Mouse (Mus musculus) limb, embryonic 14.5 days (tissue): ENCODE results near the gene Pbp2. TPM values are rescaled to one million over a fixed set of nuclear protein-coding genes. Genes with fewer than 3 reads are reported as not detected.

Experiments
- ATAC-seq: fragments of 200-750 bp; cut with Nextera tagmentation; 2 replicates; pipeline ENCODE4 v1.8.0; 2017; ENCODE audit warnings: low read depth, moderate number of reproducible peaks, moderate TSS enrichment; ENCODE audit not compliant: low FRiP score
- DNase-seq: peaks from one replicate; pipeline ENCODE4 v3.0.0-alpha.2; 2015; ENCODE audit warnings: low spot score
- H3K27ac ChIP-seq: fragments of 300-500 bp; sonication (generic); replicated peaks from 2 replicates; pipeline ENCODE4 v1.5.1; 2014; ENCODE audit warnings: low read depth, mild to moderate bottlenecking, low read length, moderate library complexity, mixed read lengths
- H3K27me3 ChIP-seq: fragments of 300-500 bp; sonication (generic); 2 replicates; pipeline ENCODE4 v1.6.1; 2014; ENCODE audit warnings: low read length, mixed read lengths; ENCODE audit not compliant: control insufficient read depth, insufficient read depth
- H3K36me3 ChIP-seq: fragments of 300-500 bp; sonication (generic); 2 replicates; pipeline ENCODE4 v1.6.1; 2014; ENCODE audit warnings: mild to moderate bottlenecking, low read length, moderate library complexity, mixed read lengths; ENCODE audit not compliant: control insufficient read depth, insufficient read depth
- H3K4me1 ChIP-seq: fragments of 300-500 bp; sonication (generic); 2 replicates; pipeline ENCODE4 v1.6.1; 2014; ENCODE audit warnings: antibody characterized with exemption, low read length, mixed read lengths; ENCODE audit not compliant: control insufficient read depth, insufficient read depth
- H3K4me2 ChIP-seq: fragments of 300-500 bp; sonication (generic); replicated peaks from 2 replicates; pipeline ENCODE4 v1.6.1; 2014; ENCODE audit warnings: low read depth, mild to moderate bottlenecking, low read length, moderate library complexity; ENCODE audit not compliant: severe bottlenecking
- H3K4me3 ChIP-seq: fragments of 300-500 bp; sonication (generic); replicated peaks from 2 replicates; pipeline ENCODE4 v1.5.1; 2014; ENCODE audit warnings: low read length
- H3K9ac ChIP-seq: fragments of 300-500 bp; sonication (generic); 2 replicates; pipeline ENCODE4 v1.6.1; 2014; ENCODE audit warnings: mild to moderate bottlenecking, low read depth, low read length, moderate library complexity; ENCODE audit not compliant: severe bottlenecking
- H3K9me3 ChIP-seq: fragments of 300-500 bp; sonication (generic); 2 replicates; pipeline ENCODE4 v1.6.1; 2016; ENCODE audit warnings: low read length; ENCODE audit not compliant: control insufficient read depth
- POLR2A ChIP-seq: fragments of 200-500 bp; IDR thresholded peaks from 2 replicates; pipeline ENCODE4 v1.8.0; 2012; ENCODE audit warnings: inconsistent platforms, mild to moderate bottlenecking, moderate library complexity, borderline replicate concordance; ENCODE audit not compliant: insufficient read depth, insufficient read length; ENCODE audit errors: extremely low read depth
- WGBS: fragments of 180-500 bp; shearing (Covaris S2); extraction: QIAGEN DNeasy Blood & Tissue Kit; methylation state at CpG from one replicate; pipeline ENCODE4 v1.1.7; 2014; 5-methylcytosine and 5-hydroxymethylcytosine counted together
- polyA plus RNA-seq, 2 experiments: library from polyadenylated mRNA; depleted of rRNA in 1 of 2; stranded (reverse) in 1 of 2; unstranded in 1 of 2; fragments of >200 nt; fragmentation: Nextera tagmentation in 1 of 2; extraction: Ambion mirVana in 1 of 2; gene quantifications; 2 replicates each; pipeline versions ENCODE4 v1.2.1 to v1.2.3; 2012 to 2014

The Pbp2 gene
- polyA plus RNA-seq, 2 experiments: 0.29 to 0.34 TPM

- TF ChIP-seq POLR2A: no peak
- no peak overlapping the region for H3K4me2 ChIP-seq
- H3K9me3 ChIP-seq: no peaks in the 10 kb centered on the region
- DNase-seq: no peak
- ATAC-seq: no peak
- no peaks in the 10 kb centered on the region for H3K36me3 ChIP-seq
- no peak overlapping the region for H3K9ac ChIP-seq
- no peak overlapping the region for H3K27ac ChIP-seq
- no peaks in the 10 kb centered on the region for H3K27me3 ChIP-seq
- H3K4me3 ChIP-seq: no peak overlapping the region
- H3K4me1 ChIP-seq: no peaks in the 10 kb centered on the region
Observed at GRCm38 (mm10) chr6:135268392-135268791, 41.8 kb downstream of the Pbp2 start.

DNA sequence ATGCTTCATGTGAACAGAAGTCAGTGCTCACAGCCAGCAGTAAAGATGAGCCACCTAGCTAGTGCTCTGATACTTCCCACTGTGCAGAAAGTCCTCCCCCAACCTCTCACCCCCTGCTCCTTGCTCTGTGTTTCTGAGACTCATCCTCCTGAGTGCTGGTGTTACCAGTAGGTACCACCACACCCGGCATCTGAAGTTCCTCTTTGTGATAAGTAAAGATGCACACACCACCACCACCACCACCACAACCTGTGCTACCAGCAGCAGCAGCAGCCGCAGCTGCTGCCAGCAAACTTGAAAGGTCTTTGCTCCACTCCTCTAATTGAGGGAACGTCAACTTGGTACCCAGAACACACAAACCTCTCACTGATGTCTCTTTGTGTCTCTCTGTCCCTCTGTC is 43.0 kb downstream of the Pbp2 start:
- H3K27me3 ChIP-seq: no peaks in the 10 kb centered on the region
- DNase-seq (no peak), ATAC-seq (no peak)
- no peak for TF ChIP-seq POLR2A
- H3K9me3 ChIP-seq: no peaks in the 10 kb centered on the region
- H3K36me3 ChIP-seq: no peaks in the 10 kb centered on the region
- no peak overlapping the region for H3K4me2 ChIP-seq
- H3K4me3 ChIP-seq: no peak overlapping the region
- 0 out of 2 replicates have a peak, but pooled peaks cover 2% of the 10 kb centered on the region for H3K4me1 ChIP-seq
- WGBS: 79% methylated on average over 3 of the region's 3 CpGs
- H3K9ac ChIP-seq: no peak overlapping the region
- no peak overlapping the region for H3K27ac ChIP-seq

DNA sequence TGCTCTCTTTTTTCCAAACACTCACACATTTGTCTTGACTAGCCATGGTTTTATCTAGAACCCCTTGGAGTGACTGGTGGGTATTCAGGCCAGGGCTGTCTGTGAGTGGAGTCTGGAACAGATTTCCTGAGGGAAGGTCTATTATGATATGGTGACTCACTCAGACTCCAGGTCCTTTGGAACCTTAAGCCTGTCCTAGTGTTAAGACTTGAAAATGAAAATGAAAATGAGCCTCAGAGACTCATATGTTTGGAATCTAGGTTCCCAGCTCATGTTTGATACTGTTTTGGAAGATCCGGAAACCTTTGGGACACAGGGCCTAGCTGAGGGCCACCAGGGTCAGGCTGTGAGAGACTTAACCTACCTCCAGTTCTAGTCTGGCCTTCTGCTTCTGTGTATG is 44.1 kb downstream of the Pbp2 start:
- 100% methylated on average over 1 of the region's 1 CpGs for WGBS
- ATAC-seq: no peak
- H3K9me3 ChIP-seq: no peaks in the 10 kb centered on the region
- 0 out of 2 replicates have a peak, but pooled peaks cover 2% of the 10 kb centered on the region for H3K4me1 ChIP-seq
- no peak for DNase-seq
- H3K4me2 ChIP-seq: no peak overlapping the region
- H3K27me3 ChIP-seq: no peaks in the 10 kb centered on the region
- no peak overlapping the region for H3K9ac ChIP-seq
- no peak for TF ChIP-seq POLR2A
- no peak overlapping the region for H3K27ac ChIP-seq
- no peaks in the 10 kb centered on the region for H3K36me3 ChIP-seq
- H3K4me3 ChIP-seq: no peak overlapping the region

GRCm38 (mm10) chr6:135264136-135264535 is 46.1 kb downstream of the Pbp2 start:
- no peak overlapping the region for H3K4me2 ChIP-seq
- no peak overlapping the region for H3K27ac ChIP-seq
- 0 out of 2 replicates have a peak, but pooled peaks cover 2% of the 10 kb centered on the region for H3K4me1 ChIP-seq
- no peaks in the 10 kb centered on the region for H3K36me3 ChIP-seq
- H3K4me3 ChIP-seq: no peak overlapping the region
- 88% methylated on average over 6 of the region's 6 CpGs for WGBS
- H3K27me3 ChIP-seq: no peaks in the 10 kb centered on the region
- no peaks in the 10 kb centered on the region for H3K9me3 ChIP-seq
- H3K9ac ChIP-seq: no peak overlapping the region
- TF ChIP-seq POLR2A: no peak
- no peak for ATAC-seq
- DNase-seq: no peak

GRCm38 (mm10) chr6:135262565-135262964 is 47.6 kb downstream of the Pbp2 start:
- ATAC-seq (no peak), DNase-seq (no peak)
- Histone ChIP-seq H3K27me3 (no peaks in the 10 kb centered on the region), H3K4me2 (no peak overlapping the region), H3K4me1 (0 out of 2 replicates have a peak, but pooled peaks cover 2% of the 10 kb centered on the region), H3K9ac (no peak overlapping the region), H3K27ac (no peak overlapping the region), H3K4me3 (no peak overlapping the region), H3K36me3 (no peaks in the 10 kb centered on the region), H3K9me3 (no peaks in the 10 kb centered on the region)
- TF ChIP-seq POLR2A: no peak
- whole genome bisulfite sequencing: 56% methylated on average over 2 of the region's 2 CpGs

DNA sequence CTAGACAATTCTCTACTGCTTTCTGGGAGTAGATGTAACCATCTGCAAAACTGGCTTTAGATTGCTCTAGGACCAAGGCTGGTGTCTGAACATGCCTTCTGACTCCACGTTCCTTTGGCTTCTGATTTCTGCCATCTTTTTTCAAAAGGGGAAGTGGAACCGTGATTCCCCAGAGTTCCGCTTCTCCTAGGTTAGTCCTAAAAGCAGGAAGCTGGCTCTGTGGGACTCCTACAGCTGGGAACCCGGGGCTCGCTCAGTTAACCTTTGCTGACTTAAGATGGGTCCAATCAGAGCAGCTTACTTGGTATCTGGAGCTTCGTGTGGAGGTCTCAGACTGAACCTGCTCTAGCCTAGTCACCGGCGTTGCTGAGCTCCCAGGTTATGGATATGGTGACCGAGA is 49.1 kb downstream of the Pbp2 start:
- no peak for TF ChIP-seq POLR2A
- DNase-seq (no peak), ATAC-seq (no peak)
- Histone ChIP-seq H3K4me1 (0 out of 2 replicates have a peak, but pooled peaks cover 2% of the 10 kb centered on the region), H3K9ac (no peak overlapping the region), H3K27ac (no peak overlapping the region), H3K36me3 (no peaks in the 10 kb centered on the region), H3K27me3 (no peaks in the 10 kb centered on the region), H3K4me3 (no peak overlapping the region), H3K9me3 (no peaks in the 10 kb centered on the region), H3K4me2 (no peak overlapping the region)
- 84% methylated on average over 9 of the region's 9 CpGs for WGBS
